Mouse (Mus musculus) thymus, postnatal 25 days (tissue): ENCODE data around the gene Pigf.

Source experiments
- DNase-seq: peaks from one replicate; pipeline ENCODE4 v3.0.0; 2022

Gene Pigf

GRCm38 (mm10) chr17:87024491-87025242 is 539 bp downstream of the Pigf start:
- DNase-seq: no peak

- DNase-seq: no peak
Measured at GRCm38 (mm10) chr17:87019692-87020091, 5.5 kb downstream of the Pigf start.

- DNase-seq: no peak
Measured at GRCm38 (mm10) chr17:87011301-87012019, 13.7 kb downstream of the Pigf start.

GRCm38 (mm10) chr17:87008950-87009349 is 16.3 kb downstream of the Pigf start:
- DNase-seq: no peak

- no peak for DNase-seq
Measured at GRCm38 (mm10) chr17:86997323-86997722, 27.9 kb downstream of the Pigf start.

GRCm38 (mm10) chr17:86991306-86991705 is 33.9 kb downstream of the Pigf start:
- DNase-seq: no peak

- DNase-seq: peak; percentile 50
Measured at GRCm38 (mm10) chr17:86988601-86989184, 36.5 kb downstream of the Pigf start.

GRCm38 (mm10) chr17:86988161-86988560 is 37.0 kb downstream of the Pigf start:
- DNase-seq: peak; percentile 59

GRCm38 (mm10) chr17:86986449-86987138 is 38.6 kb downstream of the Pigf start:
- no peak for DNase-seq

GRCm38 (mm10) chr17:86982497-86982896 is 42.7 kb downstream of the Pigf start:
- no peak for DNase-seq

- DNase-seq: no peak
Measured at GRCm38 (mm10) chr17:86981701-86982100, 43.5 kb downstream of the Pigf start.

GRCm38 (mm10) chr17:86981205-86981604 is 44.0 kb downstream of the Pigf start:
- no peak for DNase-seq

GRCm38 (mm10) chr17:86978496-86978895 is 46.7 kb downstream of the Pigf start:
- no peak for DNase-seq

- no peak for DNase-seq
Measured at GRCm38 (mm10) chr17:86976387-86976786, 48.8 kb downstream of the Pigf start.

- no peak for DNase-seq
Measured at GRCm38 (mm10) chr17:86973097-86973496, 52.1 kb downstream of the Pigf start.

- DNase-seq: no peak
Measured at GRCm38 (mm10) chr17:86971860-86972259, 53.3 kb downstream of the Pigf start.

- DNase-seq: no peak
Measured at GRCm38 (mm10) chr17:86971036-86971435, 54.2 kb downstream of the Pigf start.

GRCm38 (mm10) chr17:86970026-86970750 is 55.0 kb downstream of the Pigf start:
- DNase-seq: no peak

GRCm38 (mm10) chr17:86969582-86969981 is 55.6 kb downstream of the Pigf start:
- DNase-seq: peak; percentile 67

- DNase-seq: peak; percentile 24
Measured at GRCm38 (mm10) chr17:86968581-86968980, 56.6 kb downstream of the Pigf start.

- DNase-seq: peak; percentile 41
Measured at GRCm38 (mm10) chr17:86967536-86968525, 57.4 kb downstream of the Pigf start.
